Mouse (Mus musculus): Measurements from ENCODE around the gene Taf1c. TPM values are rescaled to one million over a fixed set of nuclear protein-coding genes. Genes with fewer than 3 reads are reported as not detected.

Taf1c gene
- polyA plus RNA-seq, 1 experiment from 2014 or later: 14.6 TPM

Other genes with a start within 250 kb of the Taf1c start
- gene Mlycd, start 210.3 kb downstream of the Taf1c start, polyA plus RNA-seq (2014; fragmentation: Nextera tagmentation; extraction: Ambion mirVana): 17.6 and 19.4 TPM in 2 replicates
- 0.26 TPM in 1 of 2 replicates, not detected in the other for gene Osgin1, start 171.1 kb downstream of the Taf1c start, polyA plus RNA-seq (2014; fragmentation: Nextera tagmentation; extraction: Ambion mirVana)
- gene Necab2, start 158.5 kb downstream of the Taf1c start, polyA plus RNA-seq (2014; fragmentation: Nextera tagmentation; extraction: Ambion mirVana): 45.7 and 56.4 TPM in 2 replicates
- not detected in 2 replicates for gene Slc38a8, start 103.5 kb downstream of the Taf1c start, polyA plus RNA-seq (2014; fragmentation: Nextera tagmentation; extraction: Ambion mirVana)
- 40.4 and 59.5 TPM in 2 replicates for gene Mbtps1, start 46.5 kb downstream of the Taf1c start, polyA plus RNA-seq (2014; fragmentation: Nextera tagmentation; extraction: Ambion mirVana)
- 178 and 204 TPM in 2 replicates for gene Hsdl1, start 30.0 kb downstream of the Taf1c start, polyA plus RNA-seq (2014; fragmentation: Nextera tagmentation; extraction: Ambion mirVana)
- gene Dnaaf1, start 30.0 kb downstream of the Taf1c start, polyA plus RNA-seq (2014; fragmentation: Nextera tagmentation; extraction: Ambion mirVana): 0.13 and 0.23 TPM in 2 replicates
- gene Adad2, start 7.5 kb upstream of the Taf1c start, polyA plus RNA-seq (2014; fragmentation: Nextera tagmentation; extraction: Ambion mirVana): 0.21 and 0.32 TPM in 2 replicates
- 0.15 and 0.55 TPM in 2 replicates for gene Kcng4, start 30.5 kb upstream of the Taf1c start, polyA plus RNA-seq (2014; fragmentation: Nextera tagmentation; extraction: Ambion mirVana)
- 2.3 and 3.4 TPM in 2 replicates for gene Wfdc1, start 61.1 kb upstream of the Taf1c start, polyA plus RNA-seq (2014; fragmentation: Nextera tagmentation; extraction: Ambion mirVana)
- gene Atp2c2, start 94.8 kb upstream of the Taf1c start, polyA plus RNA-seq (2014; fragmentation: Nextera tagmentation; extraction: Ambion mirVana): 0.08 and 0.11 TPM in 2 replicates
- gene Tldc1, start 173.2 kb upstream of the Taf1c start, polyA plus RNA-seq (2014; fragmentation: Nextera tagmentation; extraction: Ambion mirVana): 5.8 and 6.3 TPM in 2 replicates
- 291 and 381 TPM in 2 replicates for gene Cotl1, start 235.3 kb upstream of the Taf1c start, polyA plus RNA-seq (2014; fragmentation: Nextera tagmentation; extraction: Ambion mirVana)